Mouse (Mus musculus) cerebellum, adult 2 months (tissue): ENCODE measurements around the gene Mettl8.

Experiments
- CTCF ChIP-seq: fragments of 200-500 bp; IDR thresholded peaks from 2 replicates; pipeline ENCODE4 v1.5.1; 2011; ENCODE audit warnings: low read depth, mild to moderate bottlenecking, control low read depth, low read length, moderate library complexity, borderline replicate concordance; ENCODE audit not compliant: insufficient read depth
- POLR2A ChIP-seq: fragments of 200-500 bp; IDR thresholded peaks from 2 replicates; pipeline ENCODE4 v1.6.1; 2011; ENCODE audit warnings: low read length, control low read depth, borderline replicate concordance; ENCODE audit not compliant: insufficient read depth

- TF ChIP-seq CTCF: no peak
- no peak for TF ChIP-seq POLR2A
These were observed 114.6 kb downstream of the Mettl8 start for GRCm38 (mm10) chr2:70940826-70941225.
